Mouse (Mus musculus) neural tube, embryonic 14.5 days (tissue): ENCODE measurements around the gene 4933415A04Rik. TPM values are rescaled to one million over a fixed set of nuclear protein-coding genes. Genes with fewer than 3 reads are reported as not detected.

Experiments used
- ATAC-seq: fragments of 200-750 bp; cut with Nextera tagmentation; 2 replicates; pipeline ENCODE4 v1.8.0; 2017; ENCODE audit warnings: low read depth, mild to moderate bottlenecking, moderate TSS enrichment, moderate library complexity
- H3K27ac ChIP-seq: fragments of 300-500 bp; sonication (generic); 2 replicates; pipeline ENCODE4 v1.5.1; 2014; ENCODE audit warnings: low read depth, mild to moderate bottlenecking, control low read depth, low read length, moderate library complexity, mixed read lengths
- H3K27me3 ChIP-seq: fragments of 300-500 bp; sonication (generic); 2 replicates; pipeline ENCODE4 v1.6.1; 2014; ENCODE audit warnings: low read length; ENCODE audit not compliant: control insufficient read depth, insufficient read depth
- H3K36me3 ChIP-seq: fragments of 300-500 bp; sonication (generic); 2 replicates; pipeline ENCODE4 v1.6.1; 2014; ENCODE audit warnings: low read length, mixed read lengths; ENCODE audit not compliant: control insufficient read depth, insufficient read depth
- H3K4me1 ChIP-seq: fragments of 300-500 bp; sonication (generic); 2 replicates; pipeline ENCODE4 v1.6.1; 2014; ENCODE audit warnings: low read length; ENCODE audit not compliant: control insufficient read depth, insufficient read depth
- H3K4me2 ChIP-seq: fragments of 300-500 bp; sonication (generic); 2 replicates; pipeline ENCODE4 v1.6.1; 2014; ENCODE audit warnings: mild to moderate bottlenecking, low read depth, low read length, control low read depth
- H3K4me3 ChIP-seq: fragments of 300-500 bp; sonication (generic); 2 replicates; pipeline ENCODE4 v1.5.1; 2014; ENCODE audit warnings: low read depth, low read length, control low read depth, mixed read lengths
- H3K9ac ChIP-seq: fragments of 300-500 bp; sonication (generic); replicated peaks from 2 replicates; pipeline ENCODE4 v1.6.1; 2014; ENCODE audit warnings: low read depth, mild to moderate bottlenecking, control low read depth, low read length, mixed read lengths
- H3K9me3 ChIP-seq: fragments of 300-500 bp; sonication (generic); 2 replicates; pipeline ENCODE4 v1.6.1; 2016; ENCODE audit warnings: low read length; ENCODE audit not compliant: control insufficient read depth
- WGBS: fragments of 180-500 bp; shearing (Covaris S2); extraction: QIAGEN DNeasy Blood & Tissue Kit; methylation state at CpG from one replicate; pipeline ENCODE4 v1.1.7; 2014; 5-methylcytosine and 5-hydroxymethylcytosine counted together
- polyA plus RNA-seq: library from polyadenylated mRNA; unstranded; fragments of >200 nt; fragmentation: Nextera tagmentation; extraction: Ambion mirVana; gene quantifications from 2 replicates; pipeline ENCODE4 v1.2.1, GENCODE M21; 2014

The 4933415A04Rik gene
- polyA plus RNA-seq, 1 experiment from 2014 or later, result 3.8 TPM

DNA sequence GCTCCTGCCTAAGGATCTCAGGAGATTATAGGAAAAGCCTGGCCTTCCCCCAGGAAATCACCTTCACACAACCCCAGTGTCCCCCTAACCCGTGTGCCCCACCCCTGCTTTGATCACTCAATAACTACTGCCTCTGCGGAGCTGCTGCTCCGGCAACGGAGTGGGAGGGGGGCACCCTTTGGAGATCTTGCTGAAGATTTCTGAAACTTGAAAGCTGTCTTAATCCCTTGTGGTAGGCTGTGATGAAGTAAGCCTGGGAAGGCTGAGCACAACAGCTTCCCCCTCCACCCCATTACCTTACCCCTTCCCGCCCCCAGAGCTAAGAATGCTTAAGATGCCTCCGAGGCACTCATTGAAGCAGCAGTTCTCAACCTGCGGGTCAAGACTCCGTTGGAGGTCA is 21.0 kb upstream of the 4933415A04Rik start:
- Histone ChIP-seq H3K9me3 (no peaks in the 10 kb centered on the region), H3K4me3 (no peak overlapping the region), H3K4me1 (peaks cover 7% of the 10 kb centered on the region), H3K27me3 (no peaks in the 10 kb centered on the region), H3K36me3 (no peaks in the 10 kb centered on the region), H3K27ac (0 out of 2 replicates have a peak overlapping the region, but pooled peaks have one; percentile 18), H3K4me2 (no peak overlapping the region), H3K9ac (no peak overlapping the region)
- WGBS, result 18% methylated on average over 8 of the region's 8 CpGs
- peak; percentile 5; the same call in 1 of the 2 replicates for ATAC-seq

DNA sequence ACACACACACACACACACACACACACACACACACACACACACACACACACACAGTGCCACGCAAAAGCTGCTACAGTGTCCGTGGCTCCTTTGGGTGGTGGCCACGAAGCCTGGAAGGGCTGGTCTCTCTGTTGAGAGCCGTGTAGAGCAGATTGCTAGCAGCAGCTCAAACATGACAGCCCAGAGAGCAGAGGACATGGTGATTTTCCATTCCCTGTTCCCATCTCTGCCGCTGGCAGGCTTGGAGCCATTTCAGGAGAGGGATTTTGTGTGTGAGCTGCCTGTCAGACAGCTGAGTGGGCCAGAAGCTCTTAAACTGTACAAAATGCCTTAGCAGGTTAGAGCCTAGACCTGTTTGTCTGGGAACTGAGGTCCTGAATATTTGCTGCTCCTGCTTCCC is 20.1 kb upstream of the 4933415A04Rik start:
- ATAC-seq, result no peak
- no peaks in the 10 kb centered on the region for H3K9me3 ChIP-seq
- H3K4me2 ChIP-seq, result no peak overlapping the region
- no peak overlapping the region for H3K27ac ChIP-seq
- 76% methylated on average over 5 of the region's 5 CpGs for WGBS
- no peaks in the 10 kb centered on the region for H3K36me3 ChIP-seq
- H3K27me3 ChIP-seq, result no peaks in the 10 kb centered on the region
- H3K4me3 ChIP-seq, result no peak overlapping the region
- peaks cover 7% of the 10 kb centered on the region for H3K4me1 ChIP-seq
- no peak overlapping the region for H3K9ac ChIP-seq

DNA sequence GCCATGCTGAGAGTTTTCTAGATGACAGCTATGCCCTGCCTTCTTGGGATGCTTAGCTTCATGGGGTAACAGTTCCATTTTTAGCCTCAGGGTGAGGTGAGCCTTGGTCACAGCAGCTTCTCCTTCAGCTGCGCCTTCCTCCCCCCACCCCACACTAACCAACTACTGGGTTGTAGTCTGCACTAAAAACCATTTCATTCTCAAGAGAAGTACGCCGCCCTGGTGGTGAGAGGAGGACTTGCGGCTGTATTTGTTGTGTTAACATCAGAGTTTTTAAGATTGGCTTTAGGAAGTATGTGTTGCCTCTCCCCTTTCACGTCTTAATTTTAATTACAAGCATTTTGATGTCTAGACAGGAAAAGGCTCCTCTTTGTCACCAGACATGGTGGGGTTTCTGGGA is 18.6 kb upstream of the 4933415A04Rik start:
- H3K9ac ChIP-seq, result no peak overlapping the region
- no peaks in the 10 kb centered on the region for H3K36me3 ChIP-seq
- no peak for ATAC-seq
- no peak overlapping the region for H3K4me3 ChIP-seq
- H3K27me3 ChIP-seq, result no peaks in the 10 kb centered on the region
- H3K27ac ChIP-seq, result no peak overlapping the region
- no peaks in the 10 kb centered on the region for H3K9me3 ChIP-seq
- WGBS, result 68% methylated on average over 5 of the region's 5 CpGs
- peaks cover 7% of the 10 kb centered on the region for H3K4me1 ChIP-seq
- no peak overlapping the region for H3K4me2 ChIP-seq

DNA sequence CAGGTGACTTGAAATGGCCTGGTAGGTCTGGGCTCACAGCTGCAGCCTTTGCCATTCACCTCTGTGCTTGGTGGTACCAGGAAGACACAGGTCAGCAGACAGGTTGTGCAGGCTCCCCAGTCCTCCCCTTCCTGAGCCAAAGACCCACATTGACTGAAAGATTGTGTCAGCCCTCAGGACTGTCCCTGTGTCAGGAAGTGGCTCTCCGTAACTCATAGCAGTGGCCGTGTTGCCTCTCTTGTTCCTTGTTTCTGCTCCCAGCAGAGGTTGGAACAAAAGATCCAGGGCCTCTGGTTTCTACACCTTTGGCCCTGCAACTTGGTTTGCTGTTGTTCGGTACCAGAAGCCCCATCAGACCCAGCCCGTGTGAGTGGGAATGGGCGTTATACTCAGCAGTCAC is 17.7 kb upstream of the 4933415A04Rik start:
- ATAC-seq, result no peak
- Histone ChIP-seq H3K4me3 (no peak overlapping the region), H3K9me3 (no peaks in the 10 kb centered on the region), H3K36me3 (no peaks in the 10 kb centered on the region), H3K4me1 (peaks cover 7% of the 10 kb centered on the region), H3K27ac (no peak overlapping the region), H3K27me3 (no peaks in the 10 kb centered on the region), H3K9ac (no peak overlapping the region), H3K4me2 (no peak overlapping the region)
- 81% methylated on average over 5 of the region's 5 CpGs for WGBS

DNA sequence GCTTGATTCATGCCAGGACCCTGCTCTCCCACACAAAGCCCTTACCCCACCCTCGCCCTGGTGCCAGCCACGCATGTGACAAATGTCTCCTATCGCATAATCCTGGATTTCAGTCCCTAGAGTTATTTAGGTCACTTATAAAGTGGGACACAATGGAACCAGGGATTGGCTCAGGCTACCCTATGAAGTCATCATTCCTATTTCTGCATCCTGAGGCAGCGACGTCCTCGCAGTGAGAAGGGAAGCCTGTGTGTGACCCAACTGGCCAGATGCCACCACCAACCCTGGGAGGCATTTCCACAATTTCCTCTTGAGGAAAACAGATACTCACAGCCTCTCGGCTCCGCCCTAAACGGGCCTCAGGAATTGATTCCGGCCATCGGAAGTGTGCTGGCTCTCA is 17.2 kb upstream of the 4933415A04Rik start:
- Histone ChIP-seq H3K4me3 (no peak overlapping the region), H3K9ac (no peak overlapping the region), H3K36me3 (no peaks in the 10 kb centered on the region), H3K4me2 (no peak overlapping the region), H3K27me3 (no peaks in the 10 kb centered on the region), H3K9me3 (no peaks in the 10 kb centered on the region), H3K4me1 (peaks cover 7% of the 10 kb centered on the region), H3K27ac (no peak overlapping the region)
- 0 out of 2 replicates have a peak, but pooled peaks have one; percentile 41 for ATAC-seq
- 71% methylated on average over 11 of the region's 11 CpGs for WGBS

DNA sequence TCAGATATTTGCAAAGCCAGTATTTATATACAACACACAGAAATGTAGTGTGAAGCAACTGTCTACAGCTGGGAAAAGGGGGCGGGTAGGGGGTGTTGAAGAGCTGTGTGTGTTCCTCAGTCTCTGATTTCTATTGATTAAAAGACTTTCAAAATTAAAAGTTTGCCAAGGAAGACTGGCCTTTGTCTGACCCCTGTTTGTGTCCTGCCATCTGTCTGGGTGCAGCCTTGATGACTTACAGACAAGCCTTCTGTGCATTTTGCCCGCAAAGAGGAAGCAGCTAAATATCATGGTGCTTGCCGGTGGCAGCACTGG is 11.8 kb upstream of the 4933415A04Rik start:
- H3K9me3 ChIP-seq, result no peaks in the 10 kb centered on the region
- peak overlapping the region; percentile 58 for H3K27ac ChIP-seq
- peak overlapping the region; percentile 26; the same call in 1 of the 2 replicates for H3K9ac ChIP-seq
- H3K4me2 ChIP-seq, result no peak overlapping the region; the same call in 1 of the 2 replicates
- ATAC-seq, result no peak
- WGBS, result 23% methylated on average over 3 of the region's 3 CpGs
- no peak overlapping the region for H3K4me3 ChIP-seq
- H3K36me3 ChIP-seq, result peaks cover 1% of the 10 kb centered on the region; the same call in 1 of the 2 replicates
- no peaks in the 10 kb centered on the region for H3K27me3 ChIP-seq
- peaks cover 6% of the 10 kb centered on the region for H3K4me1 ChIP-seq

DNA sequence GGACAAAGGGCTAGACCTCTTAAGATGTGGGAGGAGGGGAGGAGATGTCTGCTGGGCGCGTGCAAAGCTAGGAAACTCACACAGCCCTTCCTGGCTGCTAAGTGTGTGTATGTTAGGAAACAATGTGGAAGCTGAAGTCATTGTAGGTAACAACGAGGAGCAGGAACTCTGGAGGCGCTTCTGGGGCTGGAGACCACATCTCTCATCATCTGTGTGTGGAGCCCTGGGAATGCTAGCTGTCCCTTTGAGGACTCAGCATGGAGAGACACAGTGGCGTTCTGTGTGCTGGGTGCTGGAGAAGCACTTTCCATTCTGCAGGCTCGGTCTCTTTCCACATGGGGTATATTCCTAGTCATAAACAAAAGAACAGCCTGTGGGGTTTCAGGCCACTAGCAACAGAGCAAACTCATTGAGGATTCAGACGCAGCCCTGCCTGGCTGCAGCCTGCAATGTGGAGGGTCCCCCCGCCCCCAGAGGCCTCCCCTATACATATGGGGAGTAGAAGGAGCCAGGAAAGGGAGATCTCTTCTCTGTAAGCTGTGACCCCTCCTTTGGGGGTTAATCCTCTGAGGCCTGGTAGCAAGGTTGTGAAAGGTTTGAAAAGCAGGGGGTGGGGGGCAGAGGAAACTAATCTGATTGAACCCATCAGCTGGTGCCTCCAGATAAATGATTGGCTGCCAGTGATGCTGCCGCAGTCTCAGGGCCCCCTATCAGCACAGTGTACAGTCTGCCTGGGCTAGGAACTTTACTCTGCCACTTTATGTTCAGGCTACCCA is 11.3 kb upstream of the 4933415A04Rik start:
- Histone ChIP-seq H3K9me3 (no peaks in the 10 kb centered on the region), H3K4me2 (no peak overlapping the region; the same call in 1 of the 2 replicates), H3K4me1 (peaks cover 6% of the 10 kb centered on the region), H3K4me3 (no peak overlapping the region), H3K9ac (peak overlapping the region; percentile 26; the same call in 1 of the 2 replicates), H3K36me3 (peaks cover 3% of the 10 kb centered on the region; the same call in 1 of the 2 replicates), H3K27ac (peak overlapping the region; percentile 58), H3K27me3 (no peaks in the 10 kb centered on the region)
- 12% methylated on average over 9 of the region's 9 CpGs for WGBS
- ATAC-seq, result peak; percentile 78

DNA sequence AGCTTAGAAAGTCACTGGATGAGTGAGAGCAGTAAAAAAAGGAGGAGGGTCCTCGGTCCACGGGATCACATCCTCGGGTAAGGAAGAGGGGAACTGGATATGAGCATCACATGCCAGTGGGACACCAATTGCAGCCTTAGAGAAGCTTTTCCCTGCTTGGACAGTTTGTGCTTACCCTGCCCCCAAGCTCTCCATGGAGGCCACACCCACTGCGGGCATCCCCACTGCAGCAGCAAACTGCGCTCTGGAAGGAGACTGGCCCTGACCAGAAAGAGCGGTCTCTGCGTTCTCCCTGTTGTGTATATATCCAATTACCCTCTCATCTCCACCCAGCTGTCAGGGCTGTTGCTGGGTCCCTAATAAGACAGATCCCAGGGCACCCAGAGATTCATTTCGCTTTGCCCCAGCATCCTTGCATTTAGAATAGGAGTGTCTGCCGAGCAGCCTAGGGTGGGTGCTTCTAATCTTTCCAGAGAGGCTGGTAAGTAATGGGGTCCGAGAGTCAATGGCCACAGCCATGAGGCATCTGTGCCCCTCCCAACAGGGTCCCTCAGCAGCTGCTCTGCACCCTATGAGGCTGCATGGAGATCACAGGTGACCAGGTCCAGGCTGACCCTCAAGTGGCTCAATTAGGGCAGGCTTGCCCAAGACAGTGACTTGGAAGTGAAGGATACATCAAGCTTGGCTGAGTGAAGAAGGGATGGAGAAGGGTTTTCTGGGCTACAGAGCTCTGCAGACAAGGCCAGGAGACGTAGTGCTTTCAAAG is 8.9 kb upstream of the 4933415A04Rik start:
- Histone ChIP-seq H3K4me3 (no peak overlapping the region), H3K9ac (no peak overlapping the region), H3K36me3 (peaks cover 3% of the 10 kb centered on the region; the same call in 1 of the 2 replicates), H3K4me2 (no peak overlapping the region), H3K9me3 (no peaks in the 10 kb centered on the region), H3K4me1 (peaks cover 6% of the 10 kb centered on the region), H3K27ac (no peak overlapping the region), H3K27me3 (no peaks in the 10 kb centered on the region)
- peak; percentile 32; the same call in 1 of the 2 replicates for ATAC-seq
- 66% methylated on average over 11 of the region's 11 CpGs for WGBS
